Mouse (Mus musculus): ENCODE measurements around the gene Mdga1. TPM values are rescaled to one million over a fixed set of nuclear protein-coding genes. Genes with fewer than 3 reads are reported as not detected.
A peak's percentile ranks its signal among the peaks of the same experiment; 100 is the strongest.

Gene Mdga1
- polyA plus RNA-seq, 1 experiment: 2.2 TPM

DNA sequence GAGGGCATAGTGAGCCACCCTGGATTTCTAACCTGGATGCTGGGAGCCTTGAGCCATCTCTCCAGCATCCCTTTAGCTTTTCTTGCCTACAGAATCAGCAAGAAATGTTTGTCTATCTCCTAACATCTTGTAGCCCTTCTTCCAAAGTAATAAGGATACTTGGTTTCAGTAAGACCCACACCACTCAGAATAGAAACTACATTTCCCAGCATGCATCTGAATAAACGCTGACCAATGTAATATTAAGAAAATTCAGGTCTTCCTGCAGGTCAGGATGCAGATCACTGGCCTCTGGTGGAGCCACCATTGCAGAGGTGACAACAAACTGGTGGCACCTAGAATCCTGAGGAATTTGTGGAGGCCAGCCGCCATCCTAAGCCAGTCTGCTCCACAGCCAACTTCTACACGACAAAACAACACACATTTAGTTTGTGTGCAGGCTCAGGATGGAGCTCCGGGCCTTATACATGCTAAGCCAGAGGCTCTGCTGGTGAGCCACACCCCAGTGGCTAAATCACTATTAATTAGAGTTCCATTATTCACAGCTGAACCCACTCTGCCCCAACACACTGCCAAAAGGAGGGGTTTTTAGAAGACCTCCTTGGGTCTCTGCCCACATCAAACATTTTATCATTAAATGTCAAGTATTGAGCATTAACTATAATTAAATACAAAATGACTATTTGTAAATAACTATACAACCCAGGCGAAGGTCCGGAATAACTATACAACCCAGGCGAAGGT lies 126.3 kb downstream of the Mdga1 start:
- Histone ChIP-seq H3K4me1 (ENCODE audit: control insufficient read depth, insufficient read depth, low read length) (no peaks in the 10 kb centered on the region), H3K27ac (ENCODE audit: insufficient read depth, low read depth, low read length) (no peak overlapping the region), H3K4me3 (ENCODE audit: insufficient read depth, low read length) (no peak overlapping the region)
- TF ChIP-seq POLR2A (IDR thresholded peaks at IDR 0.05; ENCODE audit: borderline replicate concordance, low read depth, low read length): no peak
- TF ChIP-seq CTCF (IDR thresholded peaks at IDR 0.05; ENCODE audit: low read depth, low read length): no peak

DNA sequence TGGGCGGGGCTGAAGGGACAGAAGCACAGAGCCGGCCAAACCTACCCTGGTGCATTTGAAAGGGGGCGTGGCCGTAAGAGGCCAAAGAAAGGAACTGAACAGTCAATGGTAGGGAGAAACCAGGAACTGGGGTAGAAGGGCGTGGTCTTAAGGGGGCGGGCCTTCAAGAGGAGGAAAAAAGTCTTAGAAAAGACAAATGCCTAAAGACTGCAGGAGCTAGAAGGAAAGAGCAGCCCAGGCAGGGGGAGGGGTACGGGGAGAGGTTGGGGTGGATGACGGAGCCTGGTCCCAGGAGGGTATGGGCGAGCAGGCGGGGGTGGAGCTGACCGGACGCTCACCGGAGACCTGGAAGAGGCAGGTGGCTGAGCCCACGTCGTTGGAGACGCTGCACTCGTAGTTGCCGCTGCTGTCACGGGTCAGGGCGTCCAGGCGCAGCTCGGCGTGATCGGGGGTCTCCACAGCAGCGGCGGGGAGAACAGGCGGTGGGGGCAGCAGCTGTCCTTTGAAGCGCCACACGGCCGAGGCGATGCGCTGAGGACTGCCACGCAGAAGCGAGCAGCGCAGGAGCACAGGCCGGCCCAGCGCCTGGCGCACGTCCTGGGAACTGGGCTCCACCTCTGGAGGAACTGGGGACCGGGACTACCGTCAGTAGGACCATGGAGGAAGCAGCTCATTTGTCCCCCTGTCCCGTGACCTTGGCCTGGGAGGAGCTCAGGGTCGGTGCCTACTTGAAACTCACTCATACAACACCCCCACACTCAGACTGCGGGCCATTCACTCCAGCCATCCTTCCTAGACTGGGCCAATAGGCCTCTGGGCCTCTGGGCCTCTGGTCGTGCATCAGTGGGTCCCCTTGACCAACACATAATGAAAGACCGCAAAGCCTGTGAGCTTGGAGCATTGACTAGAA lies 127.9 kb downstream of the Mdga1 start:
- Histone ChIP-seq H3K27ac (ENCODE audit: insufficient read depth, low read depth, low read length) (no peak overlapping the region), H3K4me3 (ENCODE audit: insufficient read depth, low read length) (peak overlapping the region; percentile 44), H3K4me1 (ENCODE audit: control insufficient read depth, insufficient read depth, low read length) (peaks cover 4% of the 10 kb centered on the region; the same call in 1 of the 2 replicates)
- no peak for TF ChIP-seq CTCF (IDR thresholded peaks at IDR 0.05; ENCODE audit: low read depth, low read length)
- no peak for TF ChIP-seq POLR2A (IDR thresholded peaks at IDR 0.05; ENCODE audit: borderline replicate concordance, low read depth, low read length)

DNA sequence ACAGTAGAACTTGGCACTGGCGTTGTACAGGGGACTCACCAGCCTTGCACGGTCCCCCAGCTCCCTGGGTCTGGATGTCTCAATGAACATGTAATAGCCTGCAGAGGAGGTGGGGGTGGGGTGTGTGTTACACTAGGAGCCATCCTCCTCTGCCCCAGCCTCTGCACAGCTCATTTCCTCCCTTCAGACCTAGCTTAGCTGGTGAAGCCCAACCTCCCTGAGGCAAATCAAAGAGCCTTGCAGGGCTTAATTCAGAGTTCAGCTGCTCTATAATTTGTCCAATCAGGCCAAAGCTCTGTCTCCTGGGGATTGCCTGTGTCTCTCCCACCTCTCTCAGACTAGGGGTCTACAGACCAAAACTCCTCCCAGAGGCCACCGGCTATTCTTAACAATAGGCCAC lies 131.9 kb downstream of the Mdga1 start:
- peaks cover 4% of the 10 kb centered on the region; the same call in 1 of the 2 replicates for H3K4me1 ChIP-seq (ENCODE audit: control insufficient read depth, insufficient read depth, low read length)
- TF ChIP-seq CTCF (IDR thresholded peaks at IDR 0.05; ENCODE audit: low read depth, low read length): no peak
- TF ChIP-seq POLR2A (IDR thresholded peaks at IDR 0.05; ENCODE audit: borderline replicate concordance, low read depth, low read length): no peak
- no peak overlapping the region for H3K27ac ChIP-seq (ENCODE audit: insufficient read depth, low read depth, low read length)
- no peak overlapping the region for H3K4me3 ChIP-seq (ENCODE audit: insufficient read depth, low read length)

DNA sequence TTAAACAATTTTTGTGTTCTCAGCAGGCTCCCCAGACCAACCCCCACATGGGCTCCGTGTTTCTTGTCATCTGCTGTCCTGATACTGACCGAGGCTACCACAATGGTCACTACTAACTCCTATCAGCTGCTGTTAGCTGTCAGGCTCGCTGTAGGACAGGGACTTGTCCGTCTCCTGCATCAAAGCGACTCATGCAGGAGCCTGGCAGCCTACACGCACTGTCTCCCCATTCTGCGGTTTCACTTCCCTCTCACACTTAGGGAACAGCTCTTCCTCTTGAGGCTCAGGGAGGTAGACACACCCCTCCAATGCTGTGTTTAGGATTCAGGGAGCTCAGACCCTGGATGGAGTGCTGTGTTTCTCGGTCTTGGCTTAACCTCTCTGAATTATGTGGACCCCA lies 132.4 kb downstream of the Mdga1 start:
- Histone ChIP-seq H3K27ac (ENCODE audit: insufficient read depth, low read depth, low read length) (no peak overlapping the region), H3K4me1 (ENCODE audit: control insufficient read depth, insufficient read depth, low read length) (peaks cover 4% of the 10 kb centered on the region; the same call in 1 of the 2 replicates), H3K4me3 (ENCODE audit: insufficient read depth, low read length) (no peak overlapping the region)
- no peak for TF ChIP-seq POLR2A (IDR thresholded peaks at IDR 0.05; ENCODE audit: borderline replicate concordance, low read depth, low read length)
- TF ChIP-seq CTCF (IDR thresholded peaks at IDR 0.05; ENCODE audit: low read depth, low read length): no peak

DNA sequence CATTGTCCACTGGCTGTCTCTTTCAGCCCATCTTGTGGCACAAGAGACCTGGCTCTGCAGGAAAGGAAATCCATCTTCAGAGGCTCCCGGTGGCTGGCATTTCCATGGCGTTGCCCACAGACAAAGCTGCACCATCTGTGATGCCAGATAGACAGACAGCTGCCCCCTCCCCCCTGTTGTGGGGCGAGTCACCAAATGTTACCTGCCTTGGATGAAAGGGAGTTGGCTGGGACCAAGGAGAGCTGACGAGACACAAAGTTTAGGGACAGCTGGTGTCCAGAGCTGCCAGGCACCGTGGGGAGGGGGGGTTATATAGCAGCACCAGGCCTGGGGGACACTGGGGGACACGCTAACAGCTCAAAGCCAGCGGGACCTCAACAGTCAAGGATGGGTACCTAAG lies 135.1 kb downstream of the Mdga1 start:
- Histone ChIP-seq H3K4me1 (ENCODE audit: control insufficient read depth, insufficient read depth, low read length) (peaks cover 4% of the 10 kb centered on the region; the same call in 1 of the 2 replicates), H3K27ac (ENCODE audit: insufficient read depth, low read depth, low read length) (no peak overlapping the region), H3K4me3 (ENCODE audit: insufficient read depth, low read length) (no peak overlapping the region)
- TF ChIP-seq POLR2A (IDR thresholded peaks at IDR 0.05; ENCODE audit: borderline replicate concordance, low read depth, low read length) (no peak), CTCF (IDR thresholded peaks at IDR 0.05; ENCODE audit: low read depth, low read length) (no peak)

DNA sequence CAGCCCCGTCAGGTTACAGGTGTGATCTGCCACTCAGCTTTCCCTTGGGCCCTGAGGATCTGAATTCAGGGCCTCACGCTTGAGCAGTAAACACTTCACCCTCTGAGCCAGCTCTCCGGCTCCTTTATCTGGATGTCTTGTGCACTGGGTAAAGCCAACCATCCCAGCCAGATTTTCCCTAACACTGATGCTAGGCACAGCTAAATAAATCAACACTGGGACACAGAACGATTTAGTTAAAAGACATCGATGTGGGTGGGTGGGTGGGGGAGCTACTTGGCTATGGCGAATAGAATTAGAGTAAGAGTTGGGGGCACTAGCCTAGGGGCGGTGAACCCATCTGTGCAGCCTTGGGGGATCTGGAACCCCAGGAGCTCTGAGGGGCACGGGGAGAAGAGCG lies 135.6 kb downstream of the Mdga1 start:
- no peak overlapping the region for H3K4me3 ChIP-seq (ENCODE audit: insufficient read depth, low read length)
- TF ChIP-seq POLR2A (IDR thresholded peaks at IDR 0.05; ENCODE audit: borderline replicate concordance, low read depth, low read length) (no peak), CTCF (IDR thresholded peaks at IDR 0.05; ENCODE audit: low read depth, low read length) (no peak)
- H3K27ac ChIP-seq (ENCODE audit: insufficient read depth, low read depth, low read length): no peak overlapping the region
- peaks cover 4% of the 10 kb centered on the region; the same call in 1 of the 2 replicates for H3K4me1 ChIP-seq (ENCODE audit: control insufficient read depth, insufficient read depth, low read length)

DNA sequence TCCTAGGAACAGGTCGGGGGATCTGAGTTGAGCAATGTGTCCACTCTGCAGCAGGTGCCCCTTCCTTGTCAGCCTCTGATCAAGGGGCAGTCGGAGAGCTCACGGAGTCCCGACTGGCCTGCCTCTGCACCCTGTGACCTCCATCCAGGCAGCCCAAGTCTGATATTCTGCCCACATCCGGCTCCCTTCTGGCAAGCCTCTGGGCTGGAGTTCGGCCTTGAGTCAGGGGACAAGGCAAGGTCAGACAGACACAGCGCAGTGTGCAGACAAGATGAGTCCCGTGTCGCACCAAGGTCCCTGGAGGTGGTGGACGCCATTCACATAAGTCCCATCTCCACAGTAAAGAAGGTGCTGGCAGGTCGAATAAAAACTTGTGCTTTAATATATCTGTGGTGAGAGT lies 138.2 kb downstream of the Mdga1 start:
- TF ChIP-seq CTCF (IDR thresholded peaks at IDR 0.05; ENCODE audit: low read depth, low read length) (no peak), POLR2A (IDR thresholded peaks at IDR 0.05; ENCODE audit: borderline replicate concordance, low read depth, low read length) (no peak)
- H3K27ac ChIP-seq (ENCODE audit: insufficient read depth, low read depth, low read length): no peak overlapping the region
- no peaks in the 10 kb centered on the region for H3K4me1 ChIP-seq (ENCODE audit: control insufficient read depth, insufficient read depth, low read length)
- no peak overlapping the region for H3K4me3 ChIP-seq (ENCODE audit: insufficient read depth, low read length)

DNA sequence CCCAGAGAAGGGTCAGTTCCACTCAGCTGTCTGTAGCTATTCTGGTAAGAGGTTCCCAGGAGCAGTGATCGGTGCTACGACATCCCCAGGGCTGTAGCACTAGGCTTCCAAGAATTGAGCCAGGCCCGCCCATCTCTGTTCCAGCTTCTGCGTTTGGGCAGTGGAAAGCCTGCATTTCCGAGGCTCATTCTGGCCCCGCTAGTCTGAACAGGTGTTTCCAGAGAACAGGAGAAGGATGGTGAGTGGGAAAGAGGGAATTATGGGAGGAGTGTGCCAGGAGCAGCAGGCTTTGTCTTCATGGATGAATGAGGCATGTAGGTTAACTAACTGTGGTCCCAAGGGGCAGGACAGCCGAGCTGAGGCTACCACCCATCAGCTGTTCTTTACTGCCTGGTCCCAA lies 140.8 kb downstream of the Mdga1 start:
- no peak overlapping the region for H3K27ac ChIP-seq (ENCODE audit: insufficient read depth, low read depth, low read length)
- TF ChIP-seq POLR2A (IDR thresholded peaks at IDR 0.05; ENCODE audit: borderline replicate concordance, low read depth, low read length): no peak
- no peak for TF ChIP-seq CTCF (IDR thresholded peaks at IDR 0.05; ENCODE audit: low read depth, low read length)
- no peak overlapping the region for H3K4me3 ChIP-seq (ENCODE audit: insufficient read depth, low read length)
- H3K4me1 ChIP-seq (ENCODE audit: control insufficient read depth, insufficient read depth, low read length): no peaks in the 10 kb centered on the region

DNA sequence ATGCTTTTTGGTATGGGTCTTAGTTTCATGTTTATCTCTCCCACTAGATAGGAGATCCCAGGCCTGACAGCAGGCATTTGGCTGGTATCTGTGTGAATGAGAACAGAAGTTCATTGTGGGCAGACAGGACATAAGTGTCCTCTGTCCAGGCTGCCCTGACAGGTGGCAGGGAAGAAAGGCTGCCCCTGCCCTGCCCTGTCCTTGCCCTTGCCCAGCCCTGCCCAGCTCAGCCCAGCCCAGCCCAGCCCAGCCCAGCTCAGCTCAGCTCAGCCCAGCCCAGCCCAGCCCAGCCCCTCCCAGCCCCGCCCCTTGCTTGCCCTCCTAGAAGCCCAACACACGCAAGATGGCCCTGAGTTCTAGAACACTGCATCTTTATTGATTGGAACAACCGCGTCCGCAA lies 142.3 kb downstream of the Mdga1 start:
- no peak overlapping the region for H3K4me3 ChIP-seq (ENCODE audit: insufficient read depth, low read length)
- no peak overlapping the region for H3K27ac ChIP-seq (ENCODE audit: insufficient read depth, low read depth, low read length)
- TF ChIP-seq POLR2A (IDR thresholded peaks at IDR 0.05; ENCODE audit: borderline replicate concordance, low read depth, low read length) (no peak), CTCF (IDR thresholded peaks at IDR 0.05; ENCODE audit: low read depth, low read length) (no peak)
- no peaks in the 10 kb centered on the region for H3K4me1 ChIP-seq (ENCODE audit: control insufficient read depth, insufficient read depth, low read length)
